Mouse (Mus musculus) neural tube, embryonic 15.5 days (tissue): Measurements from ENCODE around the gene Lcp1. TPM values are rescaled to one million over a fixed set of nuclear protein-coding genes. Genes with fewer than 3 reads are reported as not detected.

ENCODE experiments used
- ATAC-seq: fragments of 200-750 bp; cut with Nextera tagmentation; 2 replicates; pipeline ENCODE4 v1.8.0; 2017; ENCODE audit warnings: mild to moderate bottlenecking, moderate TSS enrichment, moderate library complexity; ENCODE audit not compliant: low FRiP score
- H3K27ac ChIP-seq: fragments of 300-500 bp; sonication (generic); replicated peaks from 2 replicates; pipeline ENCODE4 v1.5.1; 2015; ENCODE audit warnings: mild to moderate bottlenecking, inconsistent platforms
- H3K27me3 ChIP-seq: fragments of 300-500 bp; sonication (generic); replicated peaks from 2 replicates; pipeline ENCODE4 v1.6.1; 2015; ENCODE audit warnings: inconsistent platforms
- H3K36me3 ChIP-seq: fragments of 300-500 bp; sonication (generic); 2 replicates; pipeline ENCODE4 v1.6.1; 2015; ENCODE audit warnings: inconsistent platforms
- H3K4me1 ChIP-seq: fragments of 300-500 bp; sonication (generic); 2 replicates; pipeline ENCODE4 v1.6.1; 2015; ENCODE audit warnings: inconsistent platforms
- H3K4me2 ChIP-seq: fragments of 300-500 bp; sonication (generic); 2 replicates; pipeline ENCODE4 v1.6.1; 2015; ENCODE audit warnings: inconsistent platforms, mild to moderate bottlenecking, moderate library complexity
- H3K4me3 ChIP-seq: fragments of 300-500 bp; sonication (generic); replicated peaks from 2 replicates; pipeline ENCODE4 v1.5.1; 2015; ENCODE audit warnings: mild to moderate bottlenecking, inconsistent platforms
- H3K9ac ChIP-seq: fragments of 300-500 bp; sonication (generic); replicated peaks from 2 replicates; pipeline ENCODE4 v1.6.1; 2015; ENCODE audit warnings: mild to moderate bottlenecking, inconsistent platforms
- H3K9me3 ChIP-seq: fragments of 300-500 bp; sonication (generic); replicated peaks from 2 replicates; pipeline ENCODE4 v1.6.1; 2016; ENCODE audit warnings: inconsistent platforms
- WGBS: fragments of 180-500 bp; shearing (Covaris S2); methylation state at CpG from one replicate; pipeline ENCODE4 v1.1.7; 2015; ENCODE audit warnings: mixed read lengths; 5-methylcytosine and 5-hydroxymethylcytosine counted together
- polyA plus RNA-seq: library from polyadenylated mRNA; unstranded; fragments of >200 nt; fragmentation: Nextera tagmentation; extraction: Ambion mirVana; gene quantifications from 2 replicates; pipeline ENCODE4 v1.2.1, GENCODE M21; 2015

Gene Lcp1
- polyA plus RNA-seq, 1 experiment from 2014 or later = 12.4 TPM

- 85% methylated on average over 8 of the region's 8 CpGs for WGBS
- ATAC-seq = no peak
- Histone ChIP-seq H3K4me1 (no peaks in the 10 kb centered on the region), H3K9me3 (no peaks in the 10 kb centered on the region), H3K27ac (no peak overlapping the region), H3K9ac (no peak overlapping the region), H3K4me3 (no peak overlapping the region), H3K4me2 (no peak overlapping the region), H3K36me3 (no peaks in the 10 kb centered on the region), H3K27me3 (no peaks in the 10 kb centered on the region)
Observed at GRCm38 (mm10) chr14:75154481-75154880, 23.6 kb downstream of the Lcp1 start.

- Histone ChIP-seq H3K36me3 (no peaks in the 10 kb centered on the region), H3K9ac (no peak overlapping the region), H3K4me2 (no peak overlapping the region), H3K4me1 (no peaks in the 10 kb centered on the region), H3K9me3 (no peaks in the 10 kb centered on the region), H3K4me3 (no peak overlapping the region), H3K27ac (no peak overlapping the region), H3K27me3 (no peaks in the 10 kb centered on the region)
- no peak for ATAC-seq
- WGBS = 92% methylated on average over 2 of the region's 2 CpGs
Observed at GRCm38 (mm10) chr14:75159375-75159774, 28.5 kb downstream of the Lcp1 start.

GRCm38 (mm10) chr14:75163866-75164265 lies 33.0 kb downstream of the Lcp1 start:
- Histone ChIP-seq H3K36me3 (no peaks in the 10 kb centered on the region), H3K27ac (no peak overlapping the region), H3K9me3 (no peaks in the 10 kb centered on the region), H3K4me1 (peaks cover 3% of the 10 kb centered on the region; the same call in 1 of the 2 replicates), H3K9ac (no peak overlapping the region), H3K4me3 (no peak overlapping the region), H3K4me2 (no peak overlapping the region), H3K27me3 (no peaks in the 10 kb centered on the region)
- no peak for ATAC-seq
- WGBS = 93% methylated on average over 8 of the region's 8 CpGs

GRCm38 (mm10) chr14:75164345-75164744 lies 33.4 kb downstream of the Lcp1 start:
- WGBS = 94% methylated on average over 9 of the region's 9 CpGs
- Histone ChIP-seq H3K4me3 (no peak overlapping the region), H3K27ac (no peak overlapping the region), H3K4me2 (no peak overlapping the region), H3K27me3 (no peaks in the 10 kb centered on the region), H3K4me1 (peaks cover 3% of the 10 kb centered on the region; the same call in 1 of the 2 replicates), H3K9ac (no peak overlapping the region), H3K9me3 (no peaks in the 10 kb centered on the region), H3K36me3 (no peaks in the 10 kb centered on the region)
- ATAC-seq = no peak

- H3K9me3 ChIP-seq = no peaks in the 10 kb centered on the region
- WGBS = 54% methylated on average over 2 of the region's 2 CpGs
- H3K27me3 ChIP-seq = no peaks in the 10 kb centered on the region
- H3K4me2 ChIP-seq = no peak overlapping the region
- H3K4me1 ChIP-seq = peaks cover 3% of the 10 kb centered on the region; the same call in 1 of the 2 replicates
- no peak overlapping the region for H3K9ac ChIP-seq
- H3K36me3 ChIP-seq = no peaks in the 10 kb centered on the region
- no peak overlapping the region for H3K27ac ChIP-seq
- no peak overlapping the region for H3K4me3 ChIP-seq
- peak; percentile 59 for ATAC-seq
Observed at GRCm38 (mm10) chr14:75165574-75166131, 34.8 kb downstream of the Lcp1 start.

- no peak overlapping the region for H3K4me3 ChIP-seq
- H3K9ac ChIP-seq = no peak overlapping the region
- no peaks in the 10 kb centered on the region for H3K36me3 ChIP-seq
- H3K27me3 ChIP-seq = no peaks in the 10 kb centered on the region
- peaks cover 3% of the 10 kb centered on the region; the same call in 1 of the 2 replicates for H3K4me1 ChIP-seq
- no peak for ATAC-seq
- no peaks in the 10 kb centered on the region for H3K9me3 ChIP-seq
- 90% methylated on average over 3 of the region's 3 CpGs for WGBS
- no peak overlapping the region for H3K27ac ChIP-seq
- no peak overlapping the region for H3K4me2 ChIP-seq
Observed at GRCm38 (mm10) chr14:75168501-75168900, 37.6 kb downstream of the Lcp1 start.

- WGBS = 81% methylated on average over 1 of the region's 1 CpGs
- Histone ChIP-seq H3K36me3 (no peaks in the 10 kb centered on the region), H3K27me3 (no peaks in the 10 kb centered on the region), H3K9me3 (no peaks in the 10 kb centered on the region), H3K9ac (no peak overlapping the region), H3K4me3 (no peak overlapping the region), H3K4me1 (peaks cover under 1% of the 10 kb centered on the region; the same call in 1 of the 2 replicates), H3K4me2 (no peak overlapping the region), H3K27ac (no peak overlapping the region)
- no peak for ATAC-seq
Observed at GRCm38 (mm10) chr14:75170546-75170945, 39.6 kb downstream of the Lcp1 start.

GRCm38 (mm10) chr14:75174296-75174695 lies 43.4 kb downstream of the Lcp1 start:
- Histone ChIP-seq H3K27ac (no peak overlapping the region), H3K36me3 (no peaks in the 10 kb centered on the region), H3K9me3 (no peaks in the 10 kb centered on the region), H3K27me3 (no peaks in the 10 kb centered on the region), H3K4me1 (no peaks in the 10 kb centered on the region), H3K9ac (no peak overlapping the region), H3K4me3 (no peak overlapping the region), H3K4me2 (no peak overlapping the region)
- WGBS = 92% methylated on average over 8 of the region's 8 CpGs
- ATAC-seq = no peak

GRCm38 (mm10) chr14:75174731-75175555 lies 44.0 kb downstream of the Lcp1 start:
- H3K9ac ChIP-seq = no peak overlapping the region
- H3K9me3 ChIP-seq = no peaks in the 10 kb centered on the region
- no peaks in the 10 kb centered on the region for H3K4me1 ChIP-seq
- 87% methylated on average over 9 of the region's 9 CpGs for WGBS
- H3K4me3 ChIP-seq = no peak overlapping the region
- no peak overlapping the region for H3K27ac ChIP-seq
- no peak overlapping the region for H3K4me2 ChIP-seq
- no peaks in the 10 kb centered on the region for H3K36me3 ChIP-seq
- H3K27me3 ChIP-seq = no peaks in the 10 kb centered on the region
- ATAC-seq = no peak

- Histone ChIP-seq H3K9me3 (no peaks in the 10 kb centered on the region), H3K4me3 (no peak overlapping the region), H3K36me3 (no peaks in the 10 kb centered on the region), H3K9ac (no peak overlapping the region), H3K27me3 (no peaks in the 10 kb centered on the region), H3K27ac (no peak overlapping the region), H3K4me2 (no peak overlapping the region), H3K4me1 (no peaks in the 10 kb centered on the region)
- no peak for ATAC-seq
- 89% methylated on average over 7 of the region's 7 CpGs for WGBS
Observed at GRCm38 (mm10) chr14:75175781-75176180, 44.9 kb downstream of the Lcp1 start.

- H3K4me1 ChIP-seq = no peaks in the 10 kb centered on the region
- no peak for ATAC-seq
- H3K27ac ChIP-seq = no peak overlapping the region
- H3K4me3 ChIP-seq = no peak overlapping the region
- WGBS = 87% methylated on average over 4 of the region's 4 CpGs
- no peaks in the 10 kb centered on the region for H3K27me3 ChIP-seq
- H3K9me3 ChIP-seq = no peaks in the 10 kb centered on the region
- H3K9ac ChIP-seq = no peak overlapping the region
- H3K4me2 ChIP-seq = no peak overlapping the region
- H3K36me3 ChIP-seq = no peaks in the 10 kb centered on the region
Observed at GRCm38 (mm10) chr14:75176425-75177045, 45.6 kb downstream of the Lcp1 start.

- H3K27ac ChIP-seq = no peak overlapping the region
- no peaks in the 10 kb centered on the region for H3K36me3 ChIP-seq
- no peaks in the 10 kb centered on the region for H3K9me3 ChIP-seq
- H3K4me3 ChIP-seq = no peak overlapping the region
- WGBS = 85% methylated on average over 3 of the region's 3 CpGs
- H3K27me3 ChIP-seq = no peaks in the 10 kb centered on the region
- no peak overlapping the region for H3K9ac ChIP-seq
- no peaks in the 10 kb centered on the region for H3K4me1 ChIP-seq
- no peak for ATAC-seq
- no peak overlapping the region for H3K4me2 ChIP-seq
Observed at GRCm38 (mm10) chr14:75177400-75177799, 46.5 kb downstream of the Lcp1 start.
